Mouse (Mus musculus) spleen, embryonic (tissue): Measurements from ENCODE around the gene Tent4a.

Experiments used
- CTCF ChIA-PET: fragments of 350-600 bp; sonication (Branson Sonifier 250); formaldehyde crosslinking; loops from one replicate; lab custom pipeline; 2022; lab: Charles Lee

Gene Tent4a

DNA sequence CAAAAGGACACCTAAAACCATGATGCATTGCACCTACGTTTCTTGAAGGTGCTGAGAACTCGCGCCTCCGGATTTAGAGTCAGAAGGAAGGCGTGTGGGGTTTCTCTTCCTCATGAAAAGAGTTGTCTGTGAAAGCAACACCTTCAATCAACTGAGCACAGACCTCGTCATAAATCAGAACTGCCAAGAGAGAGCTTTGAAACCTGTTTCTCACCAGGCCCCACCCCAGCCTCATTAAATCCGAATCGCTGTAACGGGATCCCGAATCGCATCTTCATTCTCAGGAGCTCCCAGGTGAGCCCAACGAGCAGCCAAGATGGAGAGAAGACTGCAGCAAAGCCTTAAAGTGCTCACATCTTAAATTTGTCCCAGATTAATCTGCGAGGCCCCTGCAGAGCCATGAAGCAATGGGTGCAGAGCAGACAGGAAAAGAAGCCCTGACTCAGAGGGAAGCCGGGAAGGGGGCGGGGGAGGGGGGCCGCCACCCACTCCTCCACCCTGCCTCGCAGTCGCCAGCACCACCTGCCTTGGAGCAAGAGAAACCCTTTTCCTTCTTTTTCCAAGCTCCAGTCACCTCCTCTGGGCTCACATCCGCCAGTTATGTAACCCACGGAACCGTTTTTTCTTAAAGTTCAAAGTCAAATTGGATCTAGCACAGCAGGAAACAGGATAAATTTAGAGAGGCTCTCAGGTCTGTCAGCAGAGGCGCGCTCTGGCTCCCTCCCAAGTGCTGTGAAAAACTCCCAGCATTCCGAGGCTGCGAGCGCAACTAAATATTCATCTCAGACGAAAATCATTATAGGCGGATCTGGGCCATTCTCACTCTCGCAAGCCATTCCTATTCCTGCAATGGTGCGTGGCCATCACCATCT lies 52.5 kb downstream of the Tent4a start:
- CTCF ChIA-PET, result no interaction called here

DNA sequence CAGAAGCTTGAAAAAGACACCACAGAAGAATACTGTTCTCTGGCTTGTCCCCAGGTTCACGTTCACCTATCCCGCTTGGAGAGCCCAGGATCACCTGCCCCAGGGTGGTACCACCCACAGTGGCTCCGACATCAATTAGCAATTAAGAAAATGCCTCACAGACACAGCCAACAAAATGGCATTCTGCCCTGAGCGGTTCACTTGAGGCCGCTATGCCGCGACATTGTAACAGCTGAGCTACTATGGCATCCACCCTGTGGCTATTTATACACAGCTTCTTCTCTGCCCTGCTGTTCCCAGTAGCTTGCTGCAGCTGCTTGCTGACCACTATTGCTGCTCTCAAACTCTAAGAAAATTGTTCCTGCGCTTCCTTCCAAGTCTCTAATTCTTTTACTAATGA lies 53.4 kb downstream of the Tent4a start:
- CTCF ChIA-PET, result no interaction called here

DNA sequence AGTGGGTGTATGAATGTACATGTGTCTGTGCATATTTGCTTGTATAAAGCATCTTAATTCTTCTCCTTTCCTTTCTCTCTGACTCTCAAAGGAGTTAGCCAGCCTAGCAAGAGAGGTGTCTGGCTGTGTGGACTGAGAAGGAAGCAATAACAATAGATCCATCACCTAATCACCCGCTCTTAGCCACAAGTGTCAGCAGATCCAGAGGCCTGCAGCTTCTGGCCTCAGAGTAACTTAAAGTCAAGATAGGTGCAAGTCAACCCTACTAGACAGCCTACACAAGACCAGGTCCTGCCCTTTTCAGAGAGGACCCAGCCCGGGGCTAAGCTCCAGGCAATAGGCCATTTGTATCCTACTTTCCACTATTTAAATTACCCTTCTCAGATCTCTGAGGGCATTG lies 54.5 kb downstream of the Tent4a start:
- CTCF ChIA-PET, result interaction anchor here (0.5 kb wide), 1 partner anchor 19 kb away, joined by 3 read pairs; no protein-coding TSS in a partner anchor

DNA sequence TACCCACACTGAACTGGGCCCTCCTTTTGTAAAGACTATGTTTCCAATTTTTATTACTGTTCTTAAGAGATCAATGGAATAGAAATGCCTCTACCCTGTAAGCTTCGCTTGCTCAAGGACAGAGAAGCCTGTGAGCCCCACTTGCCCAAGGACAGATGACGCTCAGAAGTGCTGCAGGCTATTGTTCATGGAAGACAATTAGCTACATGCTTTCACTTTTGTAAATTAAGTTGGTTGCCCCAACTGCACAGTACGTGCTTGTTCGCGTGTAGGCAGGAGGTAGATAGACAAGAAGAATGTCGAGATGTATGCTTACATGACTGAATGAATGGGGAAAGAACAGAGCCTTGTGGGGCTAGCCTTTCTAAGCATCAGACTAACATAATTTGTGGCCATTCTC lies 55.7 kb downstream of the Tent4a start:
- CTCF ChIA-PET, result no interaction called here

DNA sequence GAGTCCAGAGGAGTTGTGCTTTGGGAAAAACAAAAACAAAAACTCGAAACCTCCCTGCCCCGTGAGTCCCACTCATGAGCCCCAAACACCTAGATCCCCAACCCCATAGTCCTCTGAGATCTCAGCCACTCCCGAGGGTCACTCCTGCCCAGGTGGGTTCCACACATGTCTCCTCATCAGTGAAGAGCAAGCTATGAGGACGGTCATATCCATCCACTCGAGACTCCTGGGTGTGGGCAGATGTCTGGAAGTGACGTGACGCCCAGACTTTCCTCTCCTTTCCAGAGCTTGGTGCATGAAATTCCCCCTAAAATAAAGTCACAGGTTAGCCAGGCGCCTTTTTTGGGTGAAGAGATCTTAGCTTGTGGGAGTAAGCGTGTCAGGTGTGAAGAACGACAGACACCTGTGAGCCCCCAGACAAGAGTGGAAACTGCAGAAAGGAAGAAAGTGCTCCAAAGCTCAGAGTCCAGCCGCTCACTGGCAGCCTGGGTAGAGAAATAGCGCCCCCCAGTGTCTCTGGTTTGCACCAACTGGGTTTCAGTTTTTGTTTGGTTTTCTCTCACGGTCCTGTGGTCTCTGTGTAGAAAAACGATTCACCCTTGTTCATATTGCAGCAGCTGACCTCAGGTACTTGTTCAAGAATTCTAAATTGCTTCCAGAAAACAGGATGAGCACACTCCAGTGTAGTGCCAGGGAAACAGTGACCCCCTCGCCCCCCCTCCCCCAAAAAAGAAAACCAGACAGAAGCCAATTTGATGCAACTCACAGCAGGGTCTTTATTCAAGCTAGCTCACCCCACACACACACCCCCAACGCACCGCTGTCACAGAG lies 73.6 kb downstream of the Tent4a start:
- CTCF ChIA-PET, result interaction anchor here (0.5 to 0.6 kb wide), 2 partner anchors 19 to 1199 kb away, joined by 3 to 4 read pairs; no protein-coding TSS in a partner anchor

DNA sequence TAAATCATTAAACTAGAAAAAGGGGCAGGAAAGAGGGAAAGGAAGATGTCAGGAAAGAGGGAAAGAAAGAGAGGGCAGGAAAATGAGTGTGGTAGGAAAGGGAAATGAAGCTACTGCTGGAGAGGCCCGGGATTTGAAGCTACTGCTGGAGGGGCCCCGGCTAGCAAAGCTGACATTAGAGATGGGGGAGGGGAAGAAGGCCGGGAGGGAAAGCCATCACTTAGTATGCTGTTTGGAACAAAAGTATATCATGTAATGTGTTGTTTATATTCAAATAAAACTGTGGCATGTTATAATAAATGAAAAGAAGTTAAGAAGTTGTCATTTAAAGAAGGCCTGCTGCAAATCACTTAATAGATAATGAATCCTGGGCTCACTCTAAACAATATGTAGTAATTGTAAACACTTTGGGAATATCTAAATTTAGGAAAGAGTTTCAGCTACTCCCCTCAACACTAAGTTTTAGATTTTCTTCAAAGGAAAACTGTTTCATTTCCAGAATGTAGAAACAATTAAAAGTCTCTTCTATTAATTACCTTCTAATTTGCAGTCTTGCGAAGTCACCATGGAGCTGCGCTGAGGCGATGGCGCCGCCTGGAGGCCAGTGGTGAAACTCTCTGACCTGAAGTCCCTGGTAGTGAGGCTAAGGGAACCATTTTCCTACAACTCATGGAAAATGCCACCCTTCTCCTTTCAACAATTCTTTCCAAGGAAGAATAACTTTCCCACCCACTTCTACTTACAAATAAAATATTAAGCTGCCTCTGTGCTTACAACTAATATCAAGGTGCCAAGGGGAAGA lies 74.6 kb downstream of the Tent4a start:
- CTCF ChIA-PET, result no interaction called here

DNA sequence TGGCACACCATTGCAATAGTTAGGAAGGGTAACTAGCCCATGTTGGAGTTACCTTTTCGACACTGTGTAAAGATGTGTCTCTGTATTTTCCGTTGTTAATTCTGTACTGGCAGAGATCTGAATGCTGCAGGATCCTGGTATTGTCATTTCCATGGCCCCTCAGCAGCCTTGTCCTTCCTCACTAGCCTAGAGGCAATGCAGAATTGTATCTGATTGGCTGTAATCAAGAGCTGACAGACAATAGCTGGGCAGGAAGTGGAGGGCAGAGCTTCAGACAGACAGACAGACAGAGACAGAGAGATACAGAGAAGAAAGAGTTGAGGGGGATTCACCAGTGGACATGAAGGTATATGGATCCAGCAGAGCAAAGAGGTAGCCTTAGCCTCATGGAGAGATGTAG lies 75.5 kb downstream of the Tent4a start:
- CTCF ChIA-PET, result no interaction called here

DNA sequence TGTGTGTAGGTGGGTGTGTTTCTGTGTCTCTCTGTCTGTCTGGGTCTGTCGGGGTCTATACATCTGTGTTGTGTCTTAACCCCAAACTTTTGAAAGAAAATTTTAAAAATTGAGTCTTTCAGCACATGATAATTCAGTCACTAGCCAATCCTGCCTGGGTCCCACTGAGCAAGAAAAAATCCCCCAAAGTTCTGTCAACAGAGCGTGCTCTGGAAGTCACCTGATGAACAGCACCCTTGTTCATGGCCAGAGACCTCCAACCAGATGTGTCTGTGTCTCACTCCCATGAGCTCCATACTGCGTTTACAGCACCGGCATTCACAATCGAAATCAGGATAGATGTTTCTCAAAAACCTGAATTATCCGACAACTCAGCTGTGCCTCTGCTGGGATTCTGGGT lies 76.0 kb downstream of the Tent4a start:
- CTCF ChIA-PET, result no interaction called here

DNA sequence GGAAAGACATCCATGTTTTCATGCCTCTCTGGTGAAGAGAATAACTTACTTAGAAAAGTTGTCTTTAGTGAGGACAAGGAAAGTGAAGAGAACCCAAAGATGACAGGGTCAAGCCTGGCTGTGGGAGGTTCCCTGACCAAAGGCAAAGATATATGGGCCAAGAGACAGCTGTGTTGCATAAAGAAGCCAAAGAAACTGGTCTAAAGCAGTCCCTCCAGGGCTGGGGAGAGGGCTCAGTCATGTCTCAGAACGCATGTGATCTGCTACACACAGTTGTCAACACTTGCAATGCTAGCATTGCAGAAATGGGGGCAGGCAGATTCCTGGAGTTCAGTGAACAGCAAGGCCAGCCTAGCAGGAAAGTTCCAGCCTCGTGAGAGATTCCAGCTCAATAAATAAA lies 77.3 kb downstream of the Tent4a start:
- CTCF ChIA-PET, result no interaction called here

DNA sequence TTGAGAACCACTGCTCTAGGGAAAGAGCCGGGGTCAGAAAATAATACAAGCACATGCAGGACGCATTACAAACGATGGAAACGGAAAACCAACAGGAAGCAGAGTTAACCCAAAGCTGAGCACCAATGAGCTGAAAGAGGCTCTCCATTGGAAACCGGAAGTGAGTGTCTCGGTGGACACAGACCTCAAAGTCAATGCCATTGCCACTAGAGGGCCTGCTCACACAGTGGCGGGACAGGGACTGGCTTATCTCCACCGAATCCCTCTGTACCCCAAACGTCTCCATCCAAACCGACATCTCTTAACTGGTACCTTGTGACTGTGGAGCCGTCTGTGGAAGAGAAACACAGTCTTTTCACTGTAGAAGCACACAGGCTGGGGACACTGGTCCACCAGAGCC lies 77.8 kb downstream of the Tent4a start:
- CTCF ChIA-PET, result no interaction called here

DNA sequence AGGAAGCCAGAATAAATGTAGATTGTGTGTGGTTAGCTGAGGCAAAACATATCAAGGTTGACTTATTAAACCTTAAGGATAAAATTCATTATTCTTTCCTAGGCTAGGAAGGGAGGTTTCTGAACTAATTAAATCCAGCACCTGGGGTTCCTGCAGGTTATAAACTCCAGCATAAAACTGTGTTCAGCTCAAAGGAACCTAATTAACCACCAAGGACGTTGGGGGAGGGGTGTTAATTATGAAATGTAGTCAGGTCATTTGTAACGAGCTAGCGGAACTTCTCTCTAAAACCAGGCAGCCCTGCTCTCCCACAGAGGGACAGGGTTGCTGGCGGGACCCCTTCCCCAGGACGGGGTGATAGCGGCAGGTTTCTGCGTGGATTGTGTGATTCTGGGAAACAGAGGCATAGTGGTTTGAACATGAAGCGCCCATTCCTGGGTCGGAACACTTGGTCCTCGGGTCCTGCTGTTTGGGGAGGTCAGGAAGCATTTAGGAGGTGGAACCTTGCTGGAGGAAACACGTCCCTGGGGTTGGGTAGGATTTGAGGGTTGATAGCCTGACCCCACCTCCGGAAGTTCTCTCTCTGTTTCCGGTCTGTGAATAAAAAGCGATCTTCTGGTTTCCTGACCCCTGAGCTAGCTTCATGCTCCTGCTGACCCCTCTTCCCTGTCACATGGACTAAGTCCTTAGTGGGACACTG lies 78.8 kb downstream of the Tent4a start:
- CTCF ChIA-PET, result no interaction called here
